Mouse (Mus musculus): ENCODE results near the gene Dnase2b.

Dnase2b gene

GRCm38 (mm10) chr3:146611261-146611660 is 4.1 kb downstream of the Dnase2b start:
- no peak for DNase-seq

GRCm38 (mm10) chr3:146610322-146610721 is 5.1 kb downstream of the Dnase2b start:
- DNase-seq = no peak

- DNase-seq = no peak
Measured at GRCm38 (mm10) chr3:146607368-146607767, 8.0 kb downstream of the Dnase2b start.

- DNase-seq = no peak
Measured at GRCm38 (mm10) chr3:146604647-146605046, 10.7 kb downstream of the Dnase2b start.

GRCm38 (mm10) chr3:146602531-146602930 is 12.9 kb downstream of the Dnase2b start:
- DNase-seq = no peak

- no peak for DNase-seq
Measured at GRCm38 (mm10) chr3:146601205-146601604, 14.2 kb downstream of the Dnase2b start.

- DNase-seq = no peak
Measured at GRCm38 (mm10) chr3:146599198-146599900, 16.0 kb downstream of the Dnase2b start.

- no peak for DNase-seq
Measured at GRCm38 (mm10) chr3:146598411-146598810, 17.0 kb downstream of the Dnase2b start.

GRCm38 (mm10) chr3:146596864-146597263 is 18.5 kb downstream of the Dnase2b start:
- DNase-seq = no peak

GRCm38 (mm10) chr3:146596387-146596786 is 19.0 kb downstream of the Dnase2b start:
- no peak for DNase-seq

GRCm38 (mm10) chr3:146595440-146595839 is 20.0 kb downstream of the Dnase2b start:
- no peak for DNase-seq

- no peak for DNase-seq
Measured at GRCm38 (mm10) chr3:146591601-146592000, 23.8 kb downstream of the Dnase2b start.

GRCm38 (mm10) chr3:146591159-146591558 is 24.2 kb downstream of the Dnase2b start:
- no peak for DNase-seq

- DNase-seq = no peak
Measured at GRCm38 (mm10) chr3:146589523-146589922, 25.9 kb downstream of the Dnase2b start.

- DNase-seq = no peak
Measured at GRCm38 (mm10) chr3:146586616-146587015, 28.8 kb downstream of the Dnase2b start.

GRCm38 (mm10) chr3:146583908-146584307 is 31.5 kb downstream of the Dnase2b start:
- no peak for DNase-seq

GRCm38 (mm10) chr3:146583478-146583877 is 31.9 kb downstream of the Dnase2b start:
- no peak for DNase-seq

- no peak for DNase-seq
Measured at GRCm38 (mm10) chr3:146580039-146580729, 35.2 kb downstream of the Dnase2b start.

- no peak for DNase-seq
Measured at GRCm38 (mm10) chr3:146577591-146577990, 37.8 kb downstream of the Dnase2b start.

GRCm38 (mm10) chr3:146571341-146571740 is 44.1 kb downstream of the Dnase2b start:
- DNase-seq = no peak

GRCm38 (mm10) chr3:146570939-146571338 is 44.5 kb downstream of the Dnase2b start:
- DNase-seq = no peak

GRCm38 (mm10) chr3:146570148-146570782 is 45.1 kb downstream of the Dnase2b start, which contains the start of gene Uox:
Uox (plus strand) TSS chr3:146570426.
- no peak for DNase-seq

- no peak for DNase-seq
Measured at GRCm38 (mm10) chr3:146569594-146569993, 45.8 kb downstream of the Dnase2b start.

All from kidney, postnatal 14 days (tissue).